Mouse (Mus musculus) left cerebral cortex, adult 8-10 months (tissue): ENCODE data around the gene Rchy1. TPM values are rescaled to one million over a fixed set of nuclear protein-coding genes. Genes with fewer than 3 reads are reported as not detected.
"Not testable (repeated sequence)": the region's sequence is repeated elsewhere in the genome, so short reads cannot be mapped to it uniquely, and the experiment has no call there.

Experiments used
- DNase-seq, 2 experiments: peaks; one replicate each; pipeline ENCODE4 v3.0.0; 2022; ENCODE audit warnings: low spot score in 2 of 2
- total RNA-seq, 4 experiments: library from RNA; stranded (reverse); gene quantifications; 2 replicates each; pipeline ENCODE4 v1.2.4; 2022

Rchy1 gene
- total RNA-seq, 4 experiments from 2014 or later: 34.6 to 40.1 (median 38.1) TPM

- no peak for DNase-seq
Observed at GRCm38 (mm10) chr5:91960606-91961254, 2.1 kb downstream of the Rchy1 start.

GRCm38 (mm10) chr5:91959986-91960385, 2.9 kb downstream of the Rchy1 start:
- no peak for DNase-seq

GRCm38 (mm10) chr5:91959096-91959495, 3.8 kb downstream of the Rchy1 start:
- DNase-seq: no peak

- DNase-seq: no peak
Observed at GRCm38 (mm10) chr5:91956991-91957760, 5.7 kb downstream of the Rchy1 start.

- no peak for DNase-seq
Observed at GRCm38 (mm10) chr5:91951404-91951803, 11.5 kb downstream of the Rchy1 start.

- no peak for DNase-seq
Observed at GRCm38 (mm10) chr5:91949441-91949840, 13.4 kb downstream of the Rchy1 start.

GRCm38 (mm10) chr5:91947008-91947407, 15.9 kb downstream of the Rchy1 start:
- no peak for DNase-seq

GRCm38 (mm10) chr5:91945609-91946008, 17.3 kb downstream of the Rchy1 start:
- DNase-seq: not testable (repeated sequence)

- DNase-seq: no peak
Observed at GRCm38 (mm10) chr5:91913231-91913630, 49.6 kb downstream of the Rchy1 start.

GRCm38 (mm10) chr5:91911384-91912106, 51.3 kb downstream of the Rchy1 start:
- no peak for DNase-seq

- DNase-seq: no peak
Observed at GRCm38 (mm10) chr5:91910616-91911015, 52.3 kb downstream of the Rchy1 start.

- peak in 1 of 2 experiments; percentile 16 for DNase-seq
Observed at GRCm38 (mm10) chr5:91909010-91909620, 53.8 kb downstream of the Rchy1 start.

Other genes starting within 250 kb of the Rchy1 start
- gene Odaph, start 24.4 kb upstream of the Rchy1 start, total RNA-seq: not detected
- gene Cdkl2, start 80.8 kb upstream of the Rchy1 start, total RNA-seq: 10 to 100 TPM; 30.0 to 32.2 (median 30.6) TPM
- gene G3bp2, start 120.7 kb upstream of the Rchy1 start, total RNA-seq: 100 to 1,000 TPM; 204 to 226 (median 221) TPM
- gene Uso1, start 174.9 kb upstream of the Rchy1 start, total RNA-seq: 10 to 100 TPM; 76.4 to 82.2 (median 79.0) TPM